Mouse (Mus musculus) left cerebral cortex, postnatal 36 days (tissue): Measurements from ENCODE around the gene Mllt3. TPM values are rescaled to one million over a fixed set of nuclear protein-coding genes. Genes with fewer than 3 reads are reported as not detected.

Experiments used
- DNase-seq, 2 experiments: peaks; one replicate each; pipeline ENCODE4 v3.0.0; 2021 to 2022; ENCODE audit warnings: low spot score in 2 of 2, mixed read lengths in 1 of 2
- intact Hi-C: fragments of 180-260 bp; cut with DNase I; formaldehyde crosslinking; loops from one replicate; pipeline ENCODE4 v1.15.1; 2025
- total RNA-seq, 2 experiments: library from RNA; stranded (reverse); gene quantifications; 2 replicates each; pipeline ENCODE4 v1.2.3; 2021

The Mllt3 gene
- total RNA-seq, 2 experiments from 2014 or later, result 27.1 to 40.0 TPM

DNA sequence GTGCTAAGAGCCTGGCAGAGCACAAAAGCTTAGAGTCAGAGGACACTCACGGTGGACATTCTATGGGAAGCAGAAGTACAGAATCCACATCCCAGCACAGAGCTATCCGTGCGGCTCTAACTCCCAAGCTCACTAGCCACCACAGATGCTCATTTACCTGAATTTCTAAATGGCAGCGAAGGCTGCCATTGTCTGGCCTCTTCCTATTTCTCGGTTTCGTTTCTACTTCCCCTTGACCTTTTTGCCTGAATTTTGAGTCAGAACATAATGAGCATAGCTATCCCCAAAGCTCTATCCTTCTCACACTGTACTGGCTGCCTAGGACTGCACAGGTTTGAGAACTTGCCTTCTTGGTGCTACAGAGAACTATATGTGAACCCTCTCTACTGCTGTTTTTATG lies 274.1 kb downstream of the Mllt3 start:
- intact Hi-C loops, result no loop called here

DNA sequence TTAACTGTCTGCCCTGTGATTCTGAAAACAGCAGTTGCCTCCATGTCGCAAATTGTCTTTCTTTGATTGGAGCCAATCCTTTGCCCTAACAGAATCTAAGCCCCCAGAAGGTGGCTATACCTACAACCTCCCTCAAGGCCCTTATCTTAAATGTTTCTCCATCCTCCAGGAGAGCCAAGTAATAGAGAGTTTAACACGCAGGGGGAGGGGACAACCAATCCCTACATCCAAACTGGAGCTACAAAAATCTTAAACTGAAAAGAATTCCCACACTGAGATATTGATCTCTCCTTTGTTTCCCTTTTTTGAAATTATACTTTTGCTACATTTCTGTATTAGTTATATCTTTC lies 281.7 kb downstream of the Mllt3 start:
- no peak for DNase-seq
- intact Hi-C loops, result no loop called here

More for the DNA sequence above, 274.1 kb downstream of the Mllt3 start:
- DNase-seq, result no peak

DNA sequence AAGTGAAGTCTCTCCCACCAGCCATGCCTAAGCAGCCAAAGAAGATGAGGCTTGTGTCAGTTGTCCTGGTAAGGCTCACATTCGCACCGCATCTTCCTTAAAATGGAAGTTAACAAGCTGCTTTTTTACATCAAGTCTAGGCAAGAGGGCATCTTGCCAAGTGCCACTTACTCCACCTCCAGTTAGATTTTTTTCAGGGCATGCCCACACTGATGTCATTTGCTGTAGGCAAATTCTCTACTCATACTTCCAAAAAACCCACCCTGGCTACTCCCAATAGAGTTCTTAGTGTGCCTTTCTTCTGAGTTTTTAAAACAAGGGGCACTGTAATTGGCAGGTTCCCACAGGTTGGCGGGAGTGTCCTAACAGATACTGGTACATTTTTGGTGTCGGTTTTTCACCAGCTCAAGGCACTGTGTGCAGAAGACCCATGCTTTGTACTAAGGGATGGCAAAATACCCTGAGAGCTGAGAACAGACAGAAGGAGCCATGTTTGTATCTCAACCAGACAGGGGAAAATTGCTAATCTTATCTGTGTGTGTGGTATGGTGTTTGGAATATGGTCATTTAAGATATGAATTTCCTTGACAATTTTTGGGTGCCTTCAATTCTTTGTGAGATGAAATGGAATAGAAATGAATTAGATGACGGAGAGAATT lies 282.2 kb downstream of the Mllt3 start:
- no peak for DNase-seq
- intact Hi-C loops, result no loop called here

DNA sequence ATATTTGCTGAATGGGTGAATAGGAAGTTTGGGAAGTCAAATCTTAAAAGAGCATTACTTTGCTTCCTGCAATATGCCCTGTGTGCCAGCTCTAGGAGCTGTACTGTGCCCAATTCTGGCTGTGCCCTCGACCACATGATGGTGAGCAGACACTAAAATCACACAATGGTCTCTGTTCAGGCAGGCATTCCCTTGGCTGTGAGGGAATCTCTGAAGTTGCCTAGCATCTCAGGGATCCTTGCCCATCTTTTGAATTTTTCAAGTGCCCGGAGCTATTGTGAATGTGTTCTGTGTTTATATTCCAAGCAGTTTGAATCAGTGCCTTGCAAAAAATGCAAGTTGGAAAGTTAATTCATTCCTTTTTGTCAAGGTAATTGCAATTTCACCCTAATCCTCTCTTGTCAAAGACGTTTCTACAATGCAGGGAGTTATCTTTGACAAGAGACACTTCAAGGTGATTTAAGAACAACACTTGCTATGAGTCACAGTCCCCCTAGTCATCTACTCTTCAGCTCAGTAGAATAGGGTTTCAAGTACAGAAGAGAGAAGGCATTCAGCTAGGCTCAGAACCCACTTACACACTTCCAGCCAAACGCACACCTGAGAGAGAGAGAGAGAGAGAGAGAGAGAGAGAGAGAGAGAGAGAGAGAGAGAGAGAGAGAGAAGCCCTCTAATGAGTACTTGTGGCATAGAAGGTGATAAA lies 283.5 kb downstream of the Mllt3 start:
- intact Hi-C loops, result no loop called here
- no peak for DNase-seq

DNA sequence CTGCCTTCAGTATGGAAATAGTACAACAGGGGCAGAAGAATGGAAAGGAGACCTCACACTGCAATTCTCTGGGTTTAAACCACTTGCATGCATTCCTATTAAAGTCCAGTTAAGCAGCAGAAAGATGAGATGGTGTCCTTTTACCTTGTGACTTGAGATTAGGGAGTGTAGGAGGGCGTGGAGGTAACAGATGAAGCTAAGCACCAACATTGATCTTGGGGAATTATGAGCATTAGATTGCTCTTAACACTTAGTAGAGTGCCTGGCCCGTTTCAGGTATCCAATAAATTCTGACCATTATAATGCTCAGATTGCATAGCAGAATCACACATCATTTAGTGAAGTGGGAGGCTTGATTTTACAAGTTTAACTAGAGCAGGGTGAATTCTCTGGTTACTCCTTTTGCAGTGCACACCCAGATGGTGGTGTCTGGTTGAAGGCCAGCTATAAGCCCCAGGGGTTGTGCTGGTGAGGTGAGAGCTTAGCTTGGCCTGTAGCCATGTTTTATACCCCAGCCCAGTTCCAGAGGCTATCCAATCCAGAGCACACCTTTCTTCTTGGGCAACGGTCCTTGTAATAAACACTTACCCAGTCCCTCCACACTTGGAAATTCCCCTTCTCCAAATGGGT lies 288.0 kb downstream of the Mllt3 start:
- intact Hi-C loops, result no loop called here

DNA sequence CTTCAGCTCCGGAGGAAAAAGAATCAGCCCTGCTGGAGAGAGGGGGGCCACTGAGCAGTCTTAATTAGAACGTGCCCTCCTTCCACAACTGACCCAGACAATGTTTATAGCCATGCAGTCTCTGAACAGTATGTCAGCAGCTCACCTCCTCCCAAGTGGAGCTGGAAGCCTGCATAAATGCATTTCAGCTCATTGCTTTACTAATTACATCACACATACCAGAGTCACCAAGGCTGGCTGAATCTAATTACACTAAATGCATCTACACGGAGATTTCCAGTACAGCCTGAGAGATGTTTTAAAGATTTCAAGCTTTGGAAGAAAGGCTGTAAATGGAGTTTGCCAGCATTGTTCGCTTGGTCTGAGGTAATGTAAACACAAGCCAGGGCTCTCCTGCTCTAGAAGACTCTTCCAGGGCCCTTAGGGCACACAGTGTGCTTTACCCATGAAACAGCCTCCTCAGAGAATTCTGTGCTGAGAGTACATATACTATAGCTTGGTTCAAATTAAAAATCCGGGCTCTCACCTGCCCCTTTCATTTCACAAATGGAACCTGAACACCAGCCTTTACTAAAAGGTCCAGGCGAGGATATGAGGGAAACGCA lies 293.5 kb downstream of the Mllt3 start:
- intact Hi-C loops, result no loop called here

More for the DNA sequence above, 288.0 kb downstream of the Mllt3 start:
- no peak for DNase-seq

DNA sequence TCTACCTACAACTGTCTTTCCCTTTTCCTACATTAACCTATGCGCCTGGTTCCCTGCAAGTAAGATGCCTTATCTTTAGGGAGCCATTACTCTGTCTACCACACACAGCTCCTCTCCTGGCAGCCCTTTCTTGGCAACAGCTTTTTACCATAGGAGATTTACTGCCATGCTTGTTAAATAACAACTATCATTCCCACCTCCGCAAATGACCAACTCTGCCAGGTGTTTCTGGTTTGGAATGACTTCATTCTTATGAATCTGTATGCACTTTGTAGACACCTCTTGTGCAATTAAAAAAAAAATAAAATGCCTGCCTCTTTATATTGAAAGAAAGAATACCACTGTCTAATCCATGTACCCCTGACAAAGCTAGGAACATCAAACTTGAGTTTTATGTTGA lies 294.1 kb downstream of the Mllt3 start:
- DNase-seq, result no peak
- intact Hi-C loops, result no loop called here

More for the DNA sequence above, 293.5 kb downstream of the Mllt3 start:
- DNase-seq, result no peak

DNA sequence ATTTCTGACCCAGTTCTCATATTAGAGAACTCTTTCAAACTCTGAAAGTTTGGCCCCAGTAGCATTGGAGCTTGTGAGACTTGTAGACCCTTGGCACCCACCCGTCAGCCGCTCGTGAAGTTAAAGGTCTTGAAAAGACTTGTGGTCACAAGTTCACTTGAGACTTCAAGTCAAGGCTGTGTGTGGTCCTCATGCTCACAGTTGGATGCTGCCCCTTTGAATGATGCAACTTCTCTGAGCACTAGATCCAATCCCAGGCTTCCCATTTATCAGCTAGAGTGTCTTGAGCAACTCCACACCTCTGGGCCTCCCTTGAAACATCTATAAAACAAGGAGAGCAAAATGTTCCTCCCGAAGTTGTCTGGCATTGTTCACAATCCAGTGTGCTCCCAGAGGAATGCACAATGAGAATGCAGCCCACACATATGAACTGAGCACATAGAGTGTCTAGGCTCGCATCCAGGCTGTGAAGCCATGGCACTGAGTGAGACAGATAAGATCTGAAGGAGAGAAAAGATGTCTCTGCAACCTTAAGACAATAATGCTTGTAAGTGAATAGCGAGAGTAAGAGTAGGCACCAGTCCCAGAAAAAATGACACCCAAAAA lies 295.9 kb downstream of the Mllt3 start:
- no peak for DNase-seq
- intact Hi-C loops, result no loop called here

DNA sequence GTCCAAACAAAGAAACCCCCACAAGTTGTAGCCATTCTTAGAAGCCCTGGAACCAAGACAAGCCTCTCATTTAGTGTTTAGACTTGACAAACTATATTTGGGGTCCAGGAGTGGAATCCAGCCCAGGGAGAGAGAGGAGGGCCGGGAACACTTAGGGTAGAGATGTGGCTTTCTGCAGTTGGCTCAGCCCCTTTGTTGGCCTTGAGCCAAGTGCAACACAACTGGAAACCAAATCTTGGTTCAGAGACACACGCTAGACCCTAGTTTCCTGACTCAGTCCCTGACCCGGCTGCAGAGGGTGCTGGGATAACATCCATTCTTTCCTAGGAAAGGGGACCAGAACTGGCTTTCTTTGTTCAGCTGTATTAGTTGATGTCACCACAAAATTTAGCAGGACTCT lies 296.4 kb downstream of the Mllt3 start:
- DNase-seq, result no peak
- intact Hi-C loops, result no loop called here

DNA sequence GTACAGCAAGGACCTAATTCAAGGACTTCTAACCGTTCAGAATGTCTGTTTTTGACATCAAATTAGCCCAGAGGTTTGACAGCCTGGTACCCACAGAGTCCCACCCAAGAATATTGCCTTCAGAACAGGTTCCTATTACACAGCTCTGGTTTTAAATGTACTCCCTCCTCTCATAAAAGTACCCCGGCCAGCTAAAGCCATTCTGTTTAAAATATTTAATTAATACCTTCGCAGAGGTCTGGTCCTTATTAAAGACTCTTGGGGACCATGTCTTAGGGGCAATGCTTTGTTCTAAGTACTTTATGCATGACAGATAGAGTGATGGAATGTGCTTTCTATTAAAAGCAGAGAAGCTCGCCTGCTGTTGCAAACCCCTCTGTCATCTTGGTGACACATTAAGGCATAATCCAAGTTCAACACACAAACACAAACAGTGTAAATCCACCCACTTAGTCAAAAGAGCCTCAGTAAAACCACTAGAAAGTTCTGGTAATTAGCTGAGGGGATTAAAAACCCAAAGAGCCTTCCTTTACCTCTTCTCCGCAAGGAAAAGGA lies 302.0 kb downstream of the Mllt3 start:
- DNase-seq, result no peak
- intact Hi-C loops, result no loop called here

DNA sequence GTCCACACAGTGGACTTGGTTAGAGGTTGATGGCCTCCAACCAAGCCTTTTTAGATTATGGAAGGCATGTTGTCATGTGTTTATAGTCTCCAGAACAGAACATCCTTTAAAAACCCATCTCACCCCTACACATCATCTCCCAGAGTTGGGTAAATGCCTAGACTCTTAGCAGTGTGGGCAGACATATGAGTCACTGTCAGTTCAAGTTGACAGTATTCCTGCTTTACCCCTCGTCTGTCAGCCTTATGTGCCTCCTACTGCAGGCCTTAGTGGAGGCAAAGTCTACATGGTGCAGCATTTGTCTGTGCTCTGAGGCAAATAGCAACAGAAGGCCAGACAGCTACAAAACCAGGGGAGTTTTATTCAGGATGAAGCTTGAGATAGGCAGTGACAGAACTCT lies 304.6 kb downstream of the Mllt3 start:
- intact Hi-C loops, result no loop called here
- DNase-seq, result peak; percentile 46 to 55

DNA sequence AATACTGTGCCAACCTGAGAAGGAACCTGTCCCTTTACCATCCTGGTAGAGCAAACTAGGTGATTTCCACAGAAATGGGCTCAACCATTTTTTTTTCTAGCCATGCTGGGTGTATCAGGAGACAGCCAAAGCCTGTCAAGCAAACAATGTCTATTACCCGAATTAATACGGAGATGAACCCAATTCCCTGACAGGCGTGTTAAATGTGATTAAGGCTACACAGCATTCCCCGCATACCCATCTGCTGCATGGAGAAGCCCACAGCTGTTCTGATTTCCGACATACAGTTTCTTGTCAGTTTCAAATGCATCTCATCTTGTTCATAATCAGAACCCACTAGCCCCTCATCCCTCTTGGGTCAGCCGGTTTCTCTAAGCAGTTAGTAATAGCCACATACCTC lies 309.7 kb downstream of the Mllt3 start:
- intact Hi-C loops, result no loop called here
- no peak for DNase-seq

Other genes starting within 250 kb of the Mllt3 start
- gene Focad, start 61.3 kb upstream of the Mllt3 start, total RNA-seq, result 10 to 100 TPM; 44.2 to 53.5 TPM